Mouse (Mus musculus) T-cell, adult 2 months (primary cell): Measurements from ENCODE around the gene Rsg1.

Experiments
- DNase-seq: peaks from one replicate; pipeline ENCODE4 v3.0.0; 2022; ENCODE audit warnings: low spot score

Rsg1 gene

GRCm38 (mm10) chr4:141213770-141214336 is at the start of gene Rsg1:
Rsg1 (plus strand) TSS chr4:141213956.
- DNase-seq: peak; percentile 88

- DNase-seq: no peak
These were observed 47.9 kb upstream of the Rsg1 start for GRCm38 (mm10) chr4:141165744-141166292.

GRCm38 (mm10) chr4:141167156-141167555 is 46.6 kb upstream of the Rsg1 start:
- no peak for DNase-seq

- no peak for DNase-seq
These were observed 41.6 kb upstream of the Rsg1 start for GRCm38 (mm10) chr4:141172121-141172520.

- no peak for DNase-seq
These were observed 38.0 kb upstream of the Rsg1 start for GRCm38 (mm10) chr4:141175783-141176182.

GRCm38 (mm10) chr4:141176328-141176838 is 37.4 kb upstream of the Rsg1 start:
- DNase-seq: no peak

- DNase-seq: no peak
These were observed 35.3 kb upstream of the Rsg1 start for GRCm38 (mm10) chr4:141178500-141178899.

- DNase-seq: no peak
These were observed 32.9 kb upstream of the Rsg1 start for GRCm38 (mm10) chr4:141180831-141181230.

- DNase-seq: no peak
These were observed 31.8 kb upstream of the Rsg1 start for GRCm38 (mm10) chr4:141181981-141182380.

GRCm38 (mm10) chr4:141183932-141184331 is 29.8 kb upstream of the Rsg1 start:
- DNase-seq: peak; percentile 6

GRCm38 (mm10) chr4:141184426-141184825 is 29.3 kb upstream of the Rsg1 start:
- no peak for DNase-seq

GRCm38 (mm10) chr4:141186923-141187836 is 26.6 kb upstream of the Rsg1 start:
- DNase-seq: no peak

- no peak for DNase-seq
These were observed 22.5 kb upstream of the Rsg1 start for GRCm38 (mm10) chr4:141191294-141191693.

GRCm38 (mm10) chr4:141194553-141194952 is 19.2 kb upstream of the Rsg1 start:
- DNase-seq: no peak

GRCm38 (mm10) chr4:141196981-141197685 is 16.6 kb upstream of the Rsg1 start:
- DNase-seq: no peak

- DNase-seq: no peak
These were observed 16.1 kb upstream of the Rsg1 start for GRCm38 (mm10) chr4:141197686-141198035.

- DNase-seq: no peak
These were observed 12.8 kb upstream of the Rsg1 start for GRCm38 (mm10) chr4:141200906-141201305.

GRCm38 (mm10) chr4:141202192-141202591 is 11.6 kb upstream of the Rsg1 start:
- no peak for DNase-seq

- peak; percentile 8 for DNase-seq
These were observed 9.1 kb upstream of the Rsg1 start for GRCm38 (mm10) chr4:141204580-141205061.

- DNase-seq: no peak
These were observed 6.7 kb upstream of the Rsg1 start for GRCm38 (mm10) chr4:141207081-141207480.

GRCm38 (mm10) chr4:141210524-141211219 is 3.1 kb upstream of the Rsg1 start:
- DNase-seq: peak; percentile 56

GRCm38 (mm10) chr4:141211646-141212045 is 2.1 kb upstream of the Rsg1 start:
- DNase-seq: no peak
